Mouse (Mus musculus) heart, embryonic 11.5 days (tissue): Measurements from ENCODE around the gene Mphosph9. TPM values are rescaled to one million over a fixed set of nuclear protein-coding genes. Genes with fewer than 3 reads are reported as not detected.
"Not testable (repeated sequence)": the region's sequence is repeated elsewhere in the genome, so short reads cannot be mapped to it uniquely, and the experiment has no call there.

Experiments used
- ATAC-seq: fragments of 200-750 bp; cut with Nextera tagmentation; replicated peaks from 2 replicates; pipeline ENCODE4 v1.8.0; 2017; ENCODE audit warnings: moderate library complexity; ENCODE audit not compliant: insufficient number of reproducible peaks, low FRiP score, low TSS enrichment
- H3K27ac ChIP-seq: fragments of 300-500 bp; sonication (generic); 2 replicates; pipeline ENCODE4 v1.5.1; 2014; ENCODE audit warnings: mild to moderate bottlenecking, low read depth, low read length
- H3K27me3 ChIP-seq: fragments of 300-500 bp; sonication (generic); 2 replicates; pipeline ENCODE4 v1.6.1; 2014; ENCODE audit warnings: mild to moderate bottlenecking, low read length, mixed read lengths; ENCODE audit not compliant: control insufficient read depth, insufficient read depth
- H3K36me3 ChIP-seq: fragments of 300-500 bp; sonication (generic); 2 replicates; pipeline ENCODE4 v1.6.1; 2014; ENCODE audit warnings: mild to moderate bottlenecking, low read length, moderate library complexity, mixed read lengths; ENCODE audit not compliant: control insufficient read depth, insufficient read depth
- H3K4me1 ChIP-seq: fragments of 300-500 bp; sonication (generic); 2 replicates; pipeline ENCODE4 v1.6.1; 2014; ENCODE audit warnings: low read length; ENCODE audit not compliant: control insufficient read depth, insufficient read depth
- H3K4me2 ChIP-seq: fragments of 300-500 bp; sonication (generic); 2 replicates; pipeline ENCODE4 v1.6.1; 2014; ENCODE audit warnings: mild to moderate bottlenecking, moderate library complexity
- H3K4me3 ChIP-seq: fragments of 300-500 bp; sonication (generic); 2 replicates; pipeline ENCODE4 v1.5.1; 2014; ENCODE audit warnings: low read depth, low read length
- H3K9ac ChIP-seq: fragments of 300-500 bp; sonication (generic); 2 replicates; pipeline ENCODE4 v1.6.1; 2014; ENCODE audit warnings: mild to moderate bottlenecking, low read depth, low read length, moderate library complexity
- H3K9me3 ChIP-seq: fragments of 300-500 bp; sonication (generic); replicated peaks from 2 replicates; pipeline ENCODE4 v1.6.1; 2016; ENCODE audit warnings: low read length; ENCODE audit not compliant: control insufficient read depth
- WGBS: fragments of 180-500 bp; shearing (Covaris S2); extraction: QIAGEN DNeasy Blood & Tissue Kit; methylation state at CpG from one replicate; pipeline ENCODE4 v1.1.7; 2014; ENCODE audit not compliant: insufficient replicate concordance; 5-methylcytosine and 5-hydroxymethylcytosine counted together
- polyA plus RNA-seq: library from polyadenylated mRNA; unstranded; fragments of >200 nt; fragmentation: Nextera tagmentation; extraction: Ambion mirVana; gene quantifications from 2 replicates; pipeline ENCODE4 v1.2.1, GENCODE M21; 2014

Gene Mphosph9
- polyA plus RNA-seq, 1 experiment from 2014 or later: 15.5 TPM

DNA sequence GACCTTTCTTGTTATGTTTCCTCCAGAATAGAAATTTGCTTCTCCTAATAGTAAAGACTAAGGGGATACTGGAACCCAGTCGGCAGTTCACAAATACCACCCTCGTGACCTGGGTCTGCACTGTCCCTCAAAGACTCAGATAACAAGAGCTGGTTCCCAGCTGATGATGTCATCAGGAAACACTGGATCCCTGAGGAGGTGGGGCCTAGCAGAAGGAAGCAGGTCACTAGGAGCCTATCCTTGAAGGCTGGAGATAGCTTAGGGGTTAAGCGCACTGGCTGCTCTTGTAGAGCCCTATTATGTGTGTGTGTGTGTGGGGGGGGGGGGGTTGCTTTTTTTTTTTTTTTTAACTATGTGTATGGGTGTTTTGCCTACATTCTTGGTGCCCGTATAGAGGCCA, 27.6 kb downstream of the Mphosph9 start:
- 31% methylated on average over 4 of the region's 4 CpGs for WGBS
- H3K4me3 ChIP-seq: no peak overlapping the region
- no peak overlapping the region for H3K27ac ChIP-seq
- ATAC-seq: 0 out of 2 replicates have a peak, but pooled peaks have one; percentile 10
- no peak overlapping the region for H3K4me2 ChIP-seq
- H3K9me3 ChIP-seq: no peaks in the 10 kb centered on the region
- H3K27me3 ChIP-seq: no peaks in the 10 kb centered on the region
- peaks cover 25% of the 10 kb centered on the region for H3K36me3 ChIP-seq
- H3K4me1 ChIP-seq: peaks cover 6% of the 10 kb centered on the region; the same call in 1 of the 2 replicates
- H3K9ac ChIP-seq: no peak overlapping the region

DNA sequence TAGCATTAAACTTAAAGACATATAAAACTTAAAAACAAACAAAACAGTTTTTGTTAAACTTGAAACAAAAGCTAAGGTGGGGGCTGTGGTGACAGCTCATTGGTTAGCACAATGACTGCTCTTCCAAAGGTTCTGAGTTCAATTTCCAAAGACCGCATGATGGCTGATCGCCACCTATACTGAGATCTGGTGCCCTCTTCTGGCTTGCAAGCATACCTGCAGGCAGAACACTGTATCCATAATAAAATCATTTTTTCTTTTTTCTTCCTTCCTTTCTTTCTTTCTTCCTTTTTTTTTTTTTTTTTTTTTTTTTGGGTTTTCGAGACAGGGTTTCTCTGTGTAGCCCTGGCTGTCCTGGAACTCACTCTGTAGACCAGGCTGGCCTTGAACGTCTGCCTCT, 28.5 kb downstream of the Mphosph9 start:
- 63% methylated on average over 3 of the region's 4 CpGs for WGBS
- H3K9ac ChIP-seq, H3K4me2 ChIP-seq, H3K27me3 ChIP-seq, H3K4me3 ChIP-seq, H3K27ac ChIP-seq, H3K9me3 ChIP-seq, ATAC-seq, H3K4me1 ChIP-seq: not testable (repeated sequence)
- peaks cover 25% of the 10 kb centered on the region for H3K36me3 ChIP-seq

DNA sequence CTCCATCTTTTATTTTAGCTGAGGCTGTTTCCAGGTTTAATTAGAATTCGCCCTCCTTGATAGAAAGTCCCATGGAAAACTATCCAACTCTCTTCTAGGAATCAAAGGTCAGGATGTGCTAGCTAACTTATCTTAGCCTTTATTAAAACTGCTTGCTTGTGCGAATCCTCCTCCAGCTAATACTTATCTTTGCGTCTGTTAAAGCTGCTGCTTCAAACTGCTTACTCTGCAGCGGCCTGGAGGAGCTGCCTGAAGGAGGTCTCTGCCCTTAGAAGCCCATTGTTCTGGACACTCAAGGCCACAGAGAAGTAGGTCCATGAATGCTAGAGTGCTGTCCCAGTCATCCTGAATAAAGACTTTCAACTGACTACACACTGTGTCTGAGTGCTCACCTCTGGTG, 31.3 kb downstream of the Mphosph9 start:
- no peak for ATAC-seq
- Histone ChIP-seq H3K9me3 (no peaks in the 10 kb centered on the region), H3K4me1 (peaks cover 6% of the 10 kb centered on the region; the same call in 1 of the 2 replicates), H3K27ac (no peak overlapping the region), H3K9ac (no peak overlapping the region), H3K36me3 (peaks cover 21% of the 10 kb centered on the region), H3K4me3 (no peak overlapping the region), H3K27me3 (no peaks in the 10 kb centered on the region), H3K4me2 (no peak overlapping the region)
- WGBS: 85% methylated on average over 4 of the region's 4 CpGs

DNA sequence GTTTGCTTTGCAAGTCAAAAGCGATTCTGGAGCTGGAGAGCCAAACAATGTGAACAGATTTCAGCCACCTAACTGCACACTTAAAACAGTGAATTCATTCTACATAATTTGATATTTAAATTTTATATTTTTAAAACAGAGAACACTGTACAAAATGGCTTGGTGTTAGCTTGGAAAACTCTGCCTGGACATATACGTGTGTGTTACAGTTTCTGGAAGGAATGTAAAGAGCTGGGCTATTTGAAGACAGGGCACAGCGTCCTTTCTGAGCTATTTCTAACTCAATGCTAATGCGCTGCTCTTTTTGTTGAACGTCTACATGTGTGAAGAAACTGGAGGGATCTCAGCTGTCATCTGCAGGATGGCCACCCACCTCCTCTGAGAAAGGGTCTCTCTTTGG, 33.8 kb downstream of the Mphosph9 start:
- Histone ChIP-seq H3K4me1 (no peaks in the 10 kb centered on the region), H3K9ac (no peak overlapping the region), H3K36me3 (peaks cover 30% of the 10 kb centered on the region), H3K27me3 (no peaks in the 10 kb centered on the region), H3K9me3 (no peaks in the 10 kb centered on the region), H3K4me3 (no peak overlapping the region), H3K27ac (no peak overlapping the region), H3K4me2 (no peak overlapping the region)
- no peak for ATAC-seq
- 80% methylated on average over 5 of the region's 5 CpGs for WGBS

- H3K36me3 ChIP-seq: peaks cover 28% of the 10 kb centered on the region
- no peak for ATAC-seq
- no peak overlapping the region for H3K27ac ChIP-seq
- no peaks in the 10 kb centered on the region for H3K9me3 ChIP-seq
- H3K4me3 ChIP-seq: no peak overlapping the region
- 82% methylated on average over 4 of the region's 4 CpGs for WGBS
- no peaks in the 10 kb centered on the region for H3K27me3 ChIP-seq
- no peak overlapping the region for H3K4me2 ChIP-seq
- H3K4me1 ChIP-seq: no peaks in the 10 kb centered on the region
- H3K9ac ChIP-seq: no peak overlapping the region
Measured at GRCm38 (mm10) chr5:124290216-124290615, 37.6 kb downstream of the Mphosph9 start.

GRCm38 (mm10) chr5:124287616-124288247, 40.0 kb downstream of the Mphosph9 start:
- H3K4me1 ChIP-seq: no peaks in the 10 kb centered on the region
- WGBS: 94% methylated on average over 6 of the region's 6 CpGs
- ATAC-seq: no peak
- no peaks in the 10 kb centered on the region for H3K27me3 ChIP-seq
- H3K27ac ChIP-seq: no peak overlapping the region
- H3K9ac ChIP-seq: no peak overlapping the region
- H3K36me3 ChIP-seq: peaks cover 31% of the 10 kb centered on the region
- H3K4me2 ChIP-seq: no peak overlapping the region
- H3K9me3 ChIP-seq: no peaks in the 10 kb centered on the region
- no peak overlapping the region for H3K4me3 ChIP-seq

GRCm38 (mm10) chr5:124284330-124284729, 43.4 kb downstream of the Mphosph9 start:
- no peaks in the 10 kb centered on the region for H3K9me3 ChIP-seq
- H3K9ac ChIP-seq: no peak overlapping the region
- H3K27me3 ChIP-seq: no peaks in the 10 kb centered on the region
- peaks cover 25% of the 10 kb centered on the region for H3K36me3 ChIP-seq
- H3K4me2 ChIP-seq: no peak overlapping the region
- no peak overlapping the region for H3K4me3 ChIP-seq
- ATAC-seq: no peak
- H3K4me1 ChIP-seq: no peaks in the 10 kb centered on the region
- no peak overlapping the region for H3K27ac ChIP-seq
- WGBS: 56% methylated on average over 3 of the region's 3 CpGs

- H3K36me3 ChIP-seq: peaks cover 21% of the 10 kb centered on the region
- no peak overlapping the region for H3K4me2 ChIP-seq
- H3K27ac ChIP-seq: no peak overlapping the region
- WGBS: 78% methylated on average over 2 of the region's 2 CpGs
- H3K27me3 ChIP-seq: no peaks in the 10 kb centered on the region
- no peaks in the 10 kb centered on the region for H3K4me1 ChIP-seq
- H3K4me3 ChIP-seq: no peak overlapping the region
- no peaks in the 10 kb centered on the region for H3K9me3 ChIP-seq
- no peak overlapping the region for H3K9ac ChIP-seq
- ATAC-seq: no peak
Measured at GRCm38 (mm10) chr5:124282854-124283253, 44.9 kb downstream of the Mphosph9 start.

GRCm38 (mm10) chr5:124270226-124270625, 57.5 kb downstream of the Mphosph9 start:
- ATAC-seq: no peak
- WGBS: 91% methylated on average over 5 of the region's 5 CpGs
- H3K27ac ChIP-seq: no peak overlapping the region
- no peak overlapping the region for H3K4me3 ChIP-seq
- no peak overlapping the region for H3K9ac ChIP-seq
- H3K4me2 ChIP-seq: no peak overlapping the region
- peaks cover 7% of the 10 kb centered on the region for H3K36me3 ChIP-seq
- no peaks in the 10 kb centered on the region; the same call in 1 of the 2 replicates for H3K9me3 ChIP-seq
- H3K4me1 ChIP-seq: peaks cover 13% of the 10 kb centered on the region
- no peaks in the 10 kb centered on the region for H3K27me3 ChIP-seq
